Mouse (Mus musculus): ENCODE data around the gene Ogfr. TPM values are rescaled to one million over a fixed set of nuclear protein-coding genes. Genes with fewer than 3 reads are reported as not detected.

The Ogfr gene
- 75.7 and 86.1 TPM in 2 replicates for polyA plus RNA-seq (2012; rRNA removed)

GRCm38 (mm10) chr2:180589123-180589831 lies at the start of gene Ogfr:
Ogfr (plus strand) TSS chr2:180589245.
- DNase-seq: peak; percentile 86
- peaks cover 28% of the 10 kb centered on the region for H3K36me3 ChIP-seq (ENCODE audit: control insufficient read depth, insufficient read depth, low read length)
- H3K4me1 ChIP-seq (replicated peaks; ENCODE audit: control insufficient read depth, insufficient read depth, low read length): peaks cover 9% of the 10 kb centered on the region
- H3K4me3 ChIP-seq (ENCODE audit: control insufficient read depth, insufficient read depth, low read length): peak within 1 kb of the TSS; percentile 96
- peak within 1 kb of the TSS; percentile 62 for H3K27ac ChIP-seq (ENCODE audit: control insufficient read depth, insufficient read depth, low read length)
- under 1% methylated on average over 67 of the region's 67 CpGs for WGBS
- no peaks in the 10 kb centered on the region for H3K27me3 ChIP-seq (ENCODE audit: control insufficient read depth, insufficient read depth, low read length)
- TF ChIP-seq CTCF (IDR thresholded peaks at IDR 0.05; ENCODE audit: borderline replicate concordance, control insufficient read depth, extremely low read depth, insufficient read depth, low read length, poor library complexity) (peak; percentile 60; the same call in 1 of the 2 replicates), POLR2A (IDR thresholded peaks at IDR 0.05; ENCODE audit: control insufficient read depth, extremely low read depth, insufficient read depth, low read length, poor library complexity) (peak; percentile 67; the same call in 1 of the 2 replicates)

GRCm38 (mm10) chr2:180543675-180544074 lies 45.4 kb upstream of the Ogfr start:
- WGBS: 90% methylated on average over 2 of the region's 2 CpGs
- no peaks in the 10 kb centered on the region for H3K36me3 ChIP-seq (ENCODE audit: control insufficient read depth, insufficient read depth, low read length)
- no peaks in the 10 kb centered on the region for H3K4me1 ChIP-seq (replicated peaks; ENCODE audit: control insufficient read depth, insufficient read depth, low read length)
- no peak overlapping the region for H3K4me3 ChIP-seq (ENCODE audit: control insufficient read depth, insufficient read depth, low read length)
- no peaks in the 10 kb centered on the region for H3K27me3 ChIP-seq (ENCODE audit: control insufficient read depth, insufficient read depth, low read length)
- no peak for DNase-seq
- H3K27ac ChIP-seq (ENCODE audit: control insufficient read depth, insufficient read depth, low read length): no peak overlapping the region
- TF ChIP-seq CTCF (IDR thresholded peaks at IDR 0.05; ENCODE audit: borderline replicate concordance, control insufficient read depth, extremely low read depth, insufficient read depth, low read length, poor library complexity): no peak
- TF ChIP-seq POLR2A (IDR thresholded peaks at IDR 0.05; ENCODE audit: control insufficient read depth, extremely low read depth, insufficient read depth, low read length, poor library complexity): no peak

- no peaks in the 10 kb centered on the region for H3K4me1 ChIP-seq (replicated peaks; ENCODE audit: control insufficient read depth, insufficient read depth, low read length)
- H3K27me3 ChIP-seq (ENCODE audit: control insufficient read depth, insufficient read depth, low read length): no peaks in the 10 kb centered on the region
- no peak overlapping the region for H3K27ac ChIP-seq (ENCODE audit: control insufficient read depth, insufficient read depth, low read length)
- no peak for DNase-seq
- 65% methylated on average over 18 of the region's 18 CpGs for WGBS
- H3K4me3 ChIP-seq (ENCODE audit: control insufficient read depth, insufficient read depth, low read length): no peak overlapping the region
- TF ChIP-seq POLR2A (IDR thresholded peaks at IDR 0.05; ENCODE audit: control insufficient read depth, extremely low read depth, insufficient read depth, low read length, poor library complexity) (no peak), CTCF (IDR thresholded peaks at IDR 0.05; ENCODE audit: borderline replicate concordance, control insufficient read depth, extremely low read depth, insufficient read depth, low read length, poor library complexity) (no peak)
- no peaks in the 10 kb centered on the region for H3K36me3 ChIP-seq (ENCODE audit: control insufficient read depth, insufficient read depth, low read length)
Measured at GRCm38 (mm10) chr2:180545046-180545445, 44.0 kb upstream of the Ogfr start.

GRCm38 (mm10) chr2:180547384-180548106 lies 41.5 kb upstream of the Ogfr start:
- no peaks in the 10 kb centered on the region for H3K36me3 ChIP-seq (ENCODE audit: control insufficient read depth, insufficient read depth, low read length)
- H3K4me1 ChIP-seq (replicated peaks; ENCODE audit: control insufficient read depth, insufficient read depth, low read length): no peaks in the 10 kb centered on the region
- no peak for DNase-seq
- no peak overlapping the region for H3K4me3 ChIP-seq (ENCODE audit: control insufficient read depth, insufficient read depth, low read length)
- 55% methylated on average over 8 of the region's 8 CpGs for WGBS
- H3K27ac ChIP-seq (ENCODE audit: control insufficient read depth, insufficient read depth, low read length): no peak overlapping the region
- TF ChIP-seq POLR2A (IDR thresholded peaks at IDR 0.05; ENCODE audit: control insufficient read depth, extremely low read depth, insufficient read depth, low read length, poor library complexity): no peak
- TF ChIP-seq CTCF (IDR thresholded peaks at IDR 0.05; ENCODE audit: borderline replicate concordance, control insufficient read depth, extremely low read depth, insufficient read depth, low read length, poor library complexity): no peak
- H3K27me3 ChIP-seq (ENCODE audit: control insufficient read depth, insufficient read depth, low read length): no peaks in the 10 kb centered on the region

- H3K36me3 ChIP-seq (ENCODE audit: control insufficient read depth, insufficient read depth, low read length): no peaks in the 10 kb centered on the region
- peaks cover 4% of the 10 kb centered on the region; the same call in 1 of the 2 replicates for H3K4me1 ChIP-seq (replicated peaks; ENCODE audit: control insufficient read depth, insufficient read depth, low read length)
- TF ChIP-seq POLR2A (IDR thresholded peaks at IDR 0.05; ENCODE audit: control insufficient read depth, extremely low read depth, insufficient read depth, low read length, poor library complexity) (no peak), CTCF (IDR thresholded peaks at IDR 0.05; ENCODE audit: borderline replicate concordance, control insufficient read depth, extremely low read depth, insufficient read depth, low read length, poor library complexity) (no peak)
- no peak overlapping the region for H3K27ac ChIP-seq (ENCODE audit: control insufficient read depth, insufficient read depth, low read length)
- H3K4me3 ChIP-seq (ENCODE audit: control insufficient read depth, insufficient read depth, low read length): no peak overlapping the region
- no peaks in the 10 kb centered on the region for H3K27me3 ChIP-seq (ENCODE audit: control insufficient read depth, insufficient read depth, low read length)
- no peak for DNase-seq
- 97% methylated on average over 3 of the region's 3 CpGs for WGBS
Measured at GRCm38 (mm10) chr2:180552340-180552739, 36.7 kb upstream of the Ogfr start.

- no peak for DNase-seq
- peaks cover 4% of the 10 kb centered on the region; the same call in 1 of the 2 replicates for H3K4me1 ChIP-seq (replicated peaks; ENCODE audit: control insufficient read depth, insufficient read depth, low read length)
- H3K27me3 ChIP-seq (ENCODE audit: control insufficient read depth, insufficient read depth, low read length): no peaks in the 10 kb centered on the region
- WGBS: 66% methylated on average over 3 of the region's 3 CpGs
- no peak overlapping the region for H3K27ac ChIP-seq (ENCODE audit: control insufficient read depth, insufficient read depth, low read length)
- no peak overlapping the region for H3K4me3 ChIP-seq (ENCODE audit: control insufficient read depth, insufficient read depth, low read length)
- TF ChIP-seq POLR2A (IDR thresholded peaks at IDR 0.05; ENCODE audit: control insufficient read depth, extremely low read depth, insufficient read depth, low read length, poor library complexity): no peak
- H3K36me3 ChIP-seq (ENCODE audit: control insufficient read depth, insufficient read depth, low read length): no peaks in the 10 kb centered on the region
Measured at GRCm38 (mm10) chr2:180555219-180555618, 33.8 kb upstream of the Ogfr start.

Data from thymus, adult 2 months (tissue).